Mouse (Mus musculus) kidney, postnatal 0 days (tissue): ENCODE results near the gene Lpcat3. TPM values are rescaled to one million over a fixed set of nuclear protein-coding genes. Genes with fewer than 3 reads are reported as not detected.

Experiments used
- ATAC-seq: fragments of 200-750 bp; cut with Nextera tagmentation; replicated peaks from 2 replicates; pipeline ENCODE4 v1.8.0; 2017; ENCODE audit warnings: low read depth, moderate number of reproducible peaks, moderate TSS enrichment, moderate library complexity; ENCODE audit not compliant: low FRiP score
- DNase-seq: peaks from one replicate; pipeline ENCODE4 v3.0.0-alpha.2; 2016; ENCODE audit warnings: low spot score
- H3K27ac ChIP-seq: fragments of 300-500 bp; sonication (generic); 2 replicates; pipeline ENCODE4 v1.5.1; 2014; ENCODE audit warnings: mild to moderate bottlenecking
- H3K27me3 ChIP-seq: fragments of 300-500 bp; sonication (generic); 2 replicates; pipeline ENCODE4 v1.6.1; 2014; ENCODE audit warnings: low read length, mixed read lengths; ENCODE audit not compliant: insufficient read depth
- H3K36me3 ChIP-seq: fragments of 300-500 bp; sonication (generic); 2 replicates; pipeline ENCODE4 v1.6.1; 2014; ENCODE audit warnings: low read length, mixed read lengths; ENCODE audit not compliant: insufficient read depth
- H3K4me1 ChIP-seq: fragments of 300-500 bp; sonication (generic); replicated peaks from 2 replicates; pipeline ENCODE4 v1.6.1; 2014; ENCODE audit warnings: antibody characterized with exemption, low read length, mixed read lengths; ENCODE audit not compliant: insufficient read depth
- H3K4me2 ChIP-seq: fragments of 300-500 bp; sonication (generic); 2 replicates; pipeline ENCODE4 v1.6.1; 2014; ENCODE audit warnings: mild to moderate bottlenecking, low read length, moderate library complexity, mixed read lengths
- H3K4me3 ChIP-seq: fragments of 300-500 bp; sonication (generic); replicated peaks from 2 replicates; pipeline ENCODE4 v1.5.1; 2014; ENCODE audit warnings: low read depth, low read length
- H3K9ac ChIP-seq: fragments of 300-500 bp; sonication (generic); 2 replicates; pipeline ENCODE4 v1.6.1; 2014; ENCODE audit warnings: low read depth, low read length
- H3K9me3 ChIP-seq: fragments of 300-500 bp; sonication (generic); replicated peaks from 2 replicates; pipeline ENCODE4 v1.6.1; 2016; ENCODE audit warnings: low read length, inconsistent platforms, mixed read lengths
- CTCF ChIP-seq: IDR thresholded peaks from 2 replicates; pipeline ENCODE4 v1.5.1; 2016; ENCODE audit warnings: antibody characterized with exemption, low read depth, mild to moderate bottlenecking, moderate library complexity
- WGBS: fragments of 180-500 bp; shearing (Covaris S2); extraction: QIAGEN DNeasy Blood & Tissue Kit; methylation state at CpG from one replicate; pipeline ENCODE4 v1.1.7; 2014; 5-methylcytosine and 5-hydroxymethylcytosine counted together
- microRNA counts: library from miRNA; unstranded; fragments of <30 nt; microRNA quantifications from one replicate; lab custom pipeline; 2015
- microRNA-seq: library from miRNA; unstranded; fragments of <30 nt; microRNA quantifications from one replicate; pipeline ENCODE4, GENCODE M21; 2016
- polyA plus RNA-seq: library from polyadenylated mRNA; unstranded; fragments of >200 nt; fragmentation: Nextera tagmentation; extraction: Ambion mirVana; gene quantifications from 2 replicates; pipeline ENCODE4 v1.2.1, GENCODE M21; 2015

The Lpcat3 gene
- polyA plus RNA-seq, 1 experiment from 2014 or later = 90.6 TPM

GRCm38 (mm10) chr6:124746654-124747632 lies 84.1 kb downstream of the Lpcat3 start:
- peaks cover 42% of the 10 kb centered on the region for H3K36me3 ChIP-seq
- ATAC-seq = no peak
- H3K9me3 ChIP-seq = no peaks in the 10 kb centered on the region
- no peak for TF ChIP-seq CTCF
- no peaks in the 10 kb centered on the region for H3K27me3 ChIP-seq
- peak overlapping the region; percentile 99 for H3K4me2 ChIP-seq
- H3K9ac ChIP-seq = peak overlapping the region; percentile 86
- peak overlapping the region; percentile 93 for H3K27ac ChIP-seq
- H3K4me1 ChIP-seq = peaks cover 18% of the 10 kb centered on the region
- no peak overlapping the region; the same call in 1 of the 2 replicates for H3K4me3 ChIP-seq
- 77% methylated on average over 7 of the region's 7 CpGs for whole genome bisulfite sequencing
- no peak for DNase-seq

GRCm38 (mm10) chr6:124750405-124750804 lies 87.6 kb downstream of the Lpcat3 start:
- Histone ChIP-seq H3K4me1 (peaks cover 24% of the 10 kb centered on the region), H3K4me2 (no peak overlapping the region), H3K9me3 (no peaks in the 10 kb centered on the region), H3K36me3 (peaks cover 28% of the 10 kb centered on the region), H3K9ac (no peak overlapping the region), H3K4me3 (no peak overlapping the region), H3K27ac (no peak overlapping the region), H3K27me3 (no peaks in the 10 kb centered on the region)
- TF ChIP-seq CTCF = no peak
- 81% methylated on average over 8 of the region's 8 CpGs for WGBS
- DNase-seq (no peak), ATAC-seq (no peak)

- H3K27me3 ChIP-seq = no peaks in the 10 kb centered on the region
- ATAC-seq (no peak), DNase-seq (no peak)
- no peak overlapping the region for H3K27ac ChIP-seq
- TF ChIP-seq CTCF = no peak
- no peaks in the 10 kb centered on the region for H3K9me3 ChIP-seq
- 0 out of 2 replicates have a peak overlapping the region, but pooled peaks have one; percentile 14 for H3K4me2 ChIP-seq
- H3K4me1 ChIP-seq = peaks cover 24% of the 10 kb centered on the region
- no peak overlapping the region for H3K4me3 ChIP-seq
- no peak overlapping the region for H3K9ac ChIP-seq
- WGBS = 85% methylated on average over 2 of the region's 2 CpGs
- H3K36me3 ChIP-seq = peaks cover 11% of the 10 kb centered on the region; the same call in 1 of the 2 replicates
Measured at GRCm38 (mm10) chr6:124753861-124754260, 91.0 kb downstream of the Lpcat3 start.

MicroRNA genes within 50 kb of the gene (microRNA counts, 519-probe panel; counts per million panel counts)
- microRNA mmu-miR-141 (lab: Ali Mortazavi, UCI) = 5,579 counts per million, percentile 88 among the panel's probes with 10 or more counts
- 5,966 counts per million, percentile 90 among the panel's probes with 10 or more counts for microRNA mmu-miR-200c (lab: Ali Mortazavi, UCI)

Small RNA genes within 50 kb of the gene (microRNA-seq; reads per million reads assigned to microRNA genes)
- gene Mir141 (781 reads per million, percentile 75 among the genes with 10 or more reads in this experiment), gene Mir200c (4,395 reads per million, percentile 90 among the genes with 10 or more reads in this experiment)

Other genes with a start within 250 kb of the Lpcat3 start
- 36.4 and 39.4 TPM in 2 replicates for gene Pex5, start 248.0 kb upstream of the Lpcat3 start, polyA plus RNA-seq
- gene Clstn3, start 198.2 kb upstream of the Lpcat3 start, polyA plus RNA-seq = 2.5 and 2.7 TPM in 2 replicates
- gene C1rl, start 169.9 kb upstream of the Lpcat3 start, polyA plus RNA-seq = 2.8 and 3.0 TPM in 2 replicates
- gene C1ra, start 150.6 kb upstream of the Lpcat3 start, polyA plus RNA-seq = 18.2 and 20.5 TPM in 2 replicates
- 29.9 and 32.8 TPM in 2 replicates for gene C1s1, start 120.7 kb upstream of the Lpcat3 start, polyA plus RNA-seq
- 0.05 and 0.06 TPM in 2 replicates for gene C1rb, start 92.7 kb upstream of the Lpcat3 start, polyA plus RNA-seq
- 0.34 and 0.51 TPM in 2 replicates for gene C1s2, start 26.9 kb upstream of the Lpcat3 start, polyA plus RNA-seq
- 166 and 183 TPM in 2 replicates for gene Emg1, start 49.2 kb downstream of the Lpcat3 start, polyA plus RNA-seq
- 404 and 411 TPM in 2 replicates for gene Phb2, start 49.3 kb downstream of the Lpcat3 start, polyA plus RNA-seq
- 13.0 and 13.6 TPM in 2 replicates for gene Ptpn6, start 75.7 kb downstream of the Lpcat3 start, polyA plus RNA-seq
- 549 and 600 TPM in 2 replicates for gene Grcc10, start 78.3 kb downstream of the Lpcat3 start, polyA plus RNA-seq
- not detected in 2 replicates for gene Gm45234, start 93.0 kb downstream of the Lpcat3 start, polyA plus RNA-seq
- gene Atn1, start 93.5 kb downstream of the Lpcat3 start, polyA plus RNA-seq = 13.0 and 13.7 TPM in 2 replicates
- gene Eno2, start 106.6 kb downstream of the Lpcat3 start, polyA plus RNA-seq = 7.6 TPM in 2 replicates
- 0.43 and 0.59 TPM in 2 replicates for gene Lrrc23, start 116.7 kb downstream of the Lpcat3 start, polyA plus RNA-seq
- gene Spsb2, start 145.6 kb downstream of the Lpcat3 start, polyA plus RNA-seq = 26.1 and 27.4 TPM in 2 replicates
- gene Tpi1, start 151.3 kb downstream of the Lpcat3 start, polyA plus RNA-seq = 664 and 686 TPM in 2 replicates
- 96.6 and 106 TPM in 2 replicates for gene Usp5, start 166.5 kb downstream of the Lpcat3 start, polyA plus RNA-seq
- 85.1 and 91.2 TPM in 2 replicates for gene Cdca3, start 166.5 kb downstream of the Lpcat3 start, polyA plus RNA-seq
- gene Gnb3, start 177.2 kb downstream of the Lpcat3 start, polyA plus RNA-seq = 0.98 and 1.2 TPM in 2 replicates
- gene P3h3, start 194.7 kb downstream of the Lpcat3 start, polyA plus RNA-seq = 14.7 and 14.8 TPM in 2 replicates
- 1.5 and 2.2 TPM in 2 replicates for gene Gpr162, start 201.0 kb downstream of the Lpcat3 start, polyA plus RNA-seq
- 0.24 and 0.28 TPM in 2 replicates for gene Cd4, start 225.2 kb downstream of the Lpcat3 start, polyA plus RNA-seq
- 2.5 and 2.9 TPM in 2 replicates for gene Lag3, start 248.7 kb downstream of the Lpcat3 start, polyA plus RNA-seq